Mouse (Mus musculus) T-helper 17 cell (primary cell): ENCODE results near the gene H2-Eb1.

ENCODE experiments used
- in situ Hi-C, 2 experiments: fragments of 300-600 bp; cut with MboI, MseI; formaldehyde crosslinking; loops; 1 replicate in 1 of 2; 2 replicates in 1 of 2; pipeline ENCODE4 v1.15.1; 2025; ENCODE audit warnings: high pct_unique_total_duplicates in 2 of 2

Gene H2-Eb1

DNA sequence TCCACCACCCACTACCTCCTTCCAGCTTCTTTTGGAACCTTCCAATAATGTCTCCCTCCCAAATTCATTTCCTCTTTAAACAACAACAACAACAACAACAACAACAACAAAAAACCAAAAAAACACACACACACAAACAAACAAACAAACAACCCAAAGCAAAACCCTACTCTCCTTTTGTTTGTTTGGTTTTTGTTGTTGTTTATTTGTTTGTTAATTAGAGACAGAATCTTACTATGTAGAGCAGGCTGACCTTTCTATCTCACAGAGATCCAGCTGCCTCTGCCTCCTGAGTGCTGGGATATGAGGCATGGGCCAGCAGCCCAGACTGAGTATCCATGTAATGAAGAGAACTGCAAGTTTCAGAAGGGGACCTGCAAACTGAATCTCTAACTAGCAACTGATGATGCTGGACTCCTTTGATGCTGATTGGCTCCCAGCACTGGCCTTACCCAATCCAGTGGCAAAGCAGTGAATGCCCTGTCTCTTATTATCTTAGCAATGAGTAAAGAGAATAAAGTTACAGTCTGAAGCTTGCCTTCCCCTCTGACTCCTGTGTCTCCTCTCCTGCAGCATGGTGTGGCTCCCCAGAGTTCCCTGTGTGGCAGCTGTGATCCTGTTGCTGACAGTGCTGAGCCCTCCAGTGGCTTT, at the start of gene H2-Eb1:
Gene H2-Eb1 (plus strand): TSS at position 488 of the 651 bp plus-strand sequence.
- in situ Hi-C loops: no loop called here

DNA sequence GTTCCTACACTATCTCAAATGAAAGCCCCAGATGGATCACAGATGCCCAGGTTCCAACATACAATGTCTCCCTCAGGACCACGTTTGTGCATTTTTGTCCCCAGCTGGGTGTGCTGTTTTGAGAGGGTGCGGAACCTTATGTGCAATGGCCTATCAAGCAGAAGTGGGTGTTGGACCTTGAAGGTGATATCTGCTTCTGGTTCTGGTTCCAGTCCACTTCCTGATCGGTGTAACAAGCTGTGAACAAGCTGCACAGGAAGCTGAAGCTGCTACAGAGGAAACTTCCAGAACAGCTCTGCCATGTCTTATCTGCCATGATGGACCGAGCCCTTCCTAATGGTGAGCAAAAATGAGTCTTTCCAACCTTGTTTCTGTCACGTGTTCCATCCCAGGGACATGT, 49.2 kb upstream of the H2-Eb1 start:
- in situ Hi-C loops: no loop called here

DNA sequence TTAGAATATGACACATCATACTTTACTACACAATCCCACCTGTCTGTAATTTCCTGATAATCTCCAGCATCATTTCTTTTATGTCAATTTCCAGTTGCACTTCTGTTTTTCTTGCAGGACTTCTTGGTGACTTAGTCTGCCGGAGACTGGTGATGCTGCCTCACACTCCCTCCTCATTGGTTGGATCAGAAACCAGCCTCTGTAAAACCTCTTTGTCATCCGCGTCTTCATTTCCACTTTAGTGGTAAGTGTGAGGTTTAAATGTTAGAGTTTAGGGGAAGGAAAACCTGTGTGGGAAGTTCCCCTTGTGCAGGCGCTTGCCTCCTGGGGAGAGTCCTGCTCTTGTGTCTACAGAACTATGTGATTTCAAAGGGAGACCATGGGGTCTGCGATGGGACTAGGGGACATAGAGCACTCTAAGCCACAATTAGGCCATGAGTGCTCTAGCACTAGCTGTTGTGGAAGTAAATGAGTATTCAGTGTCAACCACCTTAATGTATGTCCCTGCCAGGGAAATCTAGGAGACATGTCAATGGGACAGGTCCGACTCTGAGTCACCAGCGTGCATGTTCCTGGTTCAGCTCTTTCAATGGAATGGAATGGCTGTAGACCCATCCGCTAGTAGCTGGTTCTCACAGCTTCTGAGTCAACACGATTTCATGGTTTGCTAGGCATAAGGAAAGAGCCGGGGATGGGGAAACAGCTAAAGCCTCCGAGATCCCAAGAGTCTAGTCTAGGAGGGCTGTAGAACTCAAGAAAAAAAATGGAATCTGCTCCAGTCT, 47.9 kb upstream of the H2-Eb1 start, which contains the start of gene H2-Ab1:
Gene H2-Ab1 (plus strand): TSS at position 96 of the 782 bp plus-strand sequence.
- in situ Hi-C loops: no loop called here

DNA sequence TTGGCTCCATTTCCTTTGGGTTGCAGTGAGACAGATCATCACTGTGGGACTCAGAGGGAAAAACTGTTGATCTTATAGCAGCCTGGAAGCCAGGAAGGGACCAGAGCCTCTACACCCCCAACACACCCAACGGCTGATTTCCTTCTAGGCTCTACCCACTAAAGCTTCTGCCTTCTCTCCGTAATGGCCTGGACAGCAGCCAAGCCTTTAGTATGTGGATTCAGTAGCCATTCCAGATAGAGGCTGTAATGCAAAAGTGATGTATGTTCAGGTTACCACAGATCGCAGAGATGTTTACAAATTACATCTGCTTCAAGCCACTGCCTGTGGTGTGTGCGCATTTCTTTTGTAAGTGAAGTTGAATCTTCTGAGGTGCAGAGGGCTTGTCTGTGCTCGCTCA, 45.1 kb upstream of the H2-Eb1 start:
- in situ Hi-C loops: no loop called here

DNA sequence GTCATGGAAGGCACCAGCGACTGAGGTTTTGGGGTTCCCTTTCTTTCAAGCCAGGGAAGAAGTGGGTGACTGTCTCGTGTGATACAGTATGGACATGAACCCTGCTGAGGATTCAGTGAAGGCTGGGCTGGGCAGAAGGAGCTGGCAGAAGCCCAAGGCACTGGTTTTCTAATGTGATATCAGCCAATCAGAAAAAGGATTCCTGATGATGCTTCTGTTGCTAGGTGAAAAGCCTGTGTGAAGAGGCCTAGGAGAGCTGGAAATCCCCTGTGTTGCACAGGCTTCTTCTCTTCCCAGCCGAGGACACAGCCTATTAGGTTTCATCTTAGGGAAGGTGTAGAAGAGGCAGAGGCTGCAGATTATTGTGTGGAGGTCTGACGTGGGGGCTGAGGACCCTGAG, 44.2 kb upstream of the H2-Eb1 start:
- in situ Hi-C loops: no loop called here

DNA sequence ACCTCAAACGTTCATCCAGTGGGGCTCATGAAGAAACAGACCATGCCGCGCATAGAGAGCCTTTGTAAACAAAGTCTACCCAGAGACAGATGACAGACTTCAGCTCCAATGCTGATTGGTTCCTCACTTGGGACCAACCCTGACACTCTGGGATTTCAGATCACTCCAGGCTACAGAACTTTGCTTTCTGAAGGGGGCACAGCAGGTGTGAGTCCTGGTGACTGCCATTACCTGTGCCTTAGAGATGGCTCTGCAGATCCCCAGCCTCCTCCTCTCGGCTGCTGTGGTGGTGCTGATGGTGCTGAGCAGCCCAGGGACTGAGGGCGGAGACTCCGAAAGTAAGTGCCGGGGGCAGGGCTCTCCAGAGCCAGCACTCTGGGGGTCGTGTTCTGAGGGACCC, 42.6 kb upstream of the H2-Eb1 start:
- in situ Hi-C loops: no loop called here

DNA sequence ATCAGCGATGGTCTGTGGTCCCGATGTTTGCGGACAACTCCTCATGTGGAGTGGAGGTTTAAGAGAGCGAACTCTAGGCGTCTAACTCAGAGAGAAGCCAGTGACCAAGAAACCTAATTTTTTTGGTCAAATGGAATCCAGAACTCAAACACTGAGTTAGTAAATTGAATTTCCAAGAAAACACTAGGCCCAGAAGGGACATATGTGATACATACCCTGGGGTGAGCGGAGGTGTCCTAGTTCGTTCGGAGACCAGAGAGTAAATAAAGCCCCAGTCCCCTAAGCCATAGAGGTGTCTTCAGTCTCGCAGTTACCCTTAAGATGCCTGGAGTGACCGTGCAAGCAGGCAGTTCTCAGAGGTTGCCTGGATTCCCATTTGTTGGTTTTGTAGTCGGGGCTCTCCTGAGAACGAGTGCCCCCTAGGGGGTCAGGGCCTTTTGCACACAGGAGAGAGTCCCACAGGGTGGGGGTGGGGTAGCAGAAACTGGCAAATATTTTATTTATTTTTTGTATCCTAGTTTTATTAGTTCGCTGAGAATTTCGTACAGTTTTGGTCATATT, 41.8 kb upstream of the H2-Eb1 start:
- in situ Hi-C loops: no loop called here

DNA sequence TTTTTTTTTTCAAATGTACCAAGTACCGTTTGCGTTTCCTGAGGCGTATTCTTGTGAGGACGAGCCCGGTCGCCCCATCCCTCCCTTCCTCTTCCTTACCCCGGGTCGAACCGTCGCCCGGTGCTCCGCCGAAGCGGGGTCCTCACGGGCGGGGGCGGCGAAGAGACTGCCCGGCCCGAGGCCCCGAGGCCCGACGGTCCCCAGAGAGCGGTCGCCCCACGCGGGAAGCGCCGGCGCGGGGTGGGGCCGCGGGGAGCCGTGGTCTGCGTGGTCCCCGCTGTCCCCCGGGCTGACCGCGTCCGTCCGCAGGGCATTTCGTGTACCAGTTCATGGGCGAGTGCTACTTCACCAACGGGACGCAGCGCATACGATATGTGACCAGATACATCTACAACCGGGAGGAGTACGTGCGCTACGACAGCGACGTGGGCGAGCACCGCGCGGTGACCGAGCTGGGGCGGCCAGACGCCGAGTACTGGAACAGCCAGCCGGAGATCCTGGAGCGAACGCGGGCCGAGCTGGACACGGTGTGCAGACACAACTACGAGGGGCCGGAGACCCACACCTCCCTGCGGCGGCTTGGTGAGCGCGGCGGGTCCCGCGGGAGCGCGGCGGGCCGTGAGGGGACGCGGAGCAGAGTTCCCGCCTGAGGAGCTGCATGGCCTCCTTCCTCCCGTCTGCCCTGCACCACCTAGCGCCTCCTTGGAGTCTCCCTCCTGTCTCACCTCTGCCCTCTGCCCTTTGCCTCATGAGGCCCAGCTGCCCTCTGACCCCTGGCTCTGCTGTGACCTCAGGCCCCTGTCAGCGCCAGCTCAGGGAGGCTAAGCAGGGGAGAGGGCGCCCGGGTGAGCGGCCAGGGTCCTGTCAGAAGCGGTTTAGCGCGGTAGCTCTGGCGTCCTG, 41.0 kb upstream of the H2-Eb1 start:
- in situ Hi-C loops: no loop called here

DNA sequence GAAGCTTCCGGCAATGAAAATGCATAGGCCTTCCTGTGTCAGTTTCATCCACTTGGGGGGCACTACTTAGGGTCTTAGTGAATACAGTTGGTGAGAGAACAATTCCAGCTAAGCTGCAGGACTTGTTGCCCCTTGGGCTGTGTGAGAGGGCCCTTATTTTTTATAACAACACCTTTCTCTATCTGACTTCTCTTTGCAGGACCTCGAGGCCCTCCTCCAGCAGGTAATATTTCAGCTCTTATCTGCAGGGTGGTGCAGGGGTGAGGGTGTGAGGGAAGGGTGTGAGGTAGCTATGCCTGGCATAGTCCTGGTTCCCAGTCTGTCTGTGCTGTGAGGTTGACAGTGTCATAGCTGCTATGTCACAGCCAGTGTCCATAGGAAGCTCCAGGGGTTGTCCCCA, 37.4 kb upstream of the H2-Eb1 start:
- in situ Hi-C loops: no loop called here

DNA sequence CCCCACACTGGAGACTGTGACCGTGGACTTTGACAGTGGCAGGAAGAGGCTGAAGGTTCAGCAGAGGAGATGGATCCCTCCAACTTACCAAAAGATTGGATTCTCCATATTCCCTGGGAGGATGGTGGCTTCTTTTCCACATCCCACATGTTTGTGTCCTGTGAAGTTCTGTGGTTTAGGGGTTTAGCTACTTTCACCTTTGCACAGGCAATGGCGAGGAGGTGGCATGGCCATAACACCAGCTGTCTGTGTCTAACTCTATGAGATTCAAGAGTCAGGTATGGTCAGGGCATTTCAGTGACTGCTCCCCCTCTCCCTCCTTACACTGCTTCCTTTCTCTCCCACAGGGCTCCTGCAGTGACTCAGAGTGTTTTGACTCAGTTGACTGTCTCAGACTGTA, 36.9 kb upstream of the H2-Eb1 start:
- in situ Hi-C loops: no loop called here

DNA sequence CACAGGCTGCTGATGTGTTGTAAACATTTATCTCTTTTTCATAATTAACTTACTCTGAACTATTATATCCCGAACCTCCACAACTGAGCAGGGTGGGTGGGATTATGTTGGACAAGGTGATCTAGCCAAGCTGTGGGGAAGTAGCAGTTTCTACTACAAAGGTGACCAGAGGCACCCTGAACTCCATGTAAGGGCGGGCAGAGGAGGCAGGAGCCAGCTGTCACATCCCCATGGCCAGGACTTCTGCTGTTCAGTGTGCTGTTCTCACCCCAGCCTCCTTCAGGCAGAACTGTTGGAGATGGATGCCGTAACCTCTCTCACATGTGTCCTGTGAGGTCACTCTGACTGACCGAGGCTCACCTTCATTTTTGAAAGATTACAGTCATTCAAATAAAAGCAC, 35.9 kb upstream of the H2-Eb1 start:
- in situ Hi-C loops: no loop called here

DNA sequence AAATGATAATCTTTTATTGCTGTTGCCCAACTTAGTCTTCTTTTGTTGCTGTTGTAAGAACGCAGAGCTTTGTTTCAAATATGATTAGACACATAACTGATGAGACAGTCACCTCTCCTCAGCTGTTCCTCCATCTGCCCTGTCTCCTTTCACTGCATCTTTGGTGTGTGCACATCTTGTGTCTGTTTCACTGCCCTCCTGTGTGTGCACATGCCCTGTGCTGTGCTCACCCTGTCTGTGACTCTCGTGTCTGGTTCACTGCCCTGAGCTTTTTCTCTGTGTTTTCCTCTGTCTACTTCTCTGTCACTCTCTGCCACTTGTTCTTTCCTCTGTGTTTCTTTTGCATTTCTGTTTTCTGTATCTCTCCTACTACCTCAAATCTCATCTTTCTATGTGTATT, 35.4 kb upstream of the H2-Eb1 start:
- in situ Hi-C loops: no loop called here

DNA sequence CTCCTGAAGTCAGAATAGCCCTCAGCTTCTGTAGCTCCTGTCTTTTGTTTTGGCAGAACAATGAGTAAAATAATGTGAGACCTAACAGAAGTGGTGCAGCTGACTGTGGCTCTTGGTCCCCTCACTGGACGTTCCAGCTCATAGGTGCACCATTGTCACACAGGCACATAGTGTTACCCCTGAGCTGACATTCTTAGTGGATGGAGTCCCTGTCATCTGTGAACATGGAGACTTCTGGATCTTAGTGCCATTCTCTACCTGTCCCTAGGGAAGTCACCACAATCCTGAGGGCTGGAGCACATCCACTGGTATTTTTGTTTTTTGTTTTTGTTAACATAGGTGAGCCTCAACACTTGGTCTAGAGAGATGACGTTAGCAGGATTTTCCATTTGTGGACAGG, 34.7 kb upstream of the H2-Eb1 start:
- in situ Hi-C loops: no loop called here

DNA sequence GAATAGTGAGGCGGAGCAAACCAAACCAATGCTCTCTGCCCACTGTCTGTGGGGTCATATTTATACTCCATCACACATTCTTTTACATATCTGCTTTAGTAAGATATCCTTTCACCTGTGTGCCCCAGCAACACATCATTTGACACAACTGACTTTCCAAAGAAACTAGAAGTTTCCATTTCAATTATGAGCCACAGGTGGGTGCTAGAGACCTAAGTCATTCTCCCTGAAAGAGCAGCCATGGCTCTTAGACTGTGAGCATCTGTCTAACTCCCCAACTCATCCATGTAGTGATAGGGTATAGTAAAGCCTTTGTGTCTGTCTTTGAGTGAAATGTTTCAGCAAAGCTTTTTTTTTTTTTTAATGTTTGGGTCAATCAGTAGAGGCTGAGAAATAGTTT, 33.6 kb upstream of the H2-Eb1 start:
- in situ Hi-C loops: no loop called here

DNA sequence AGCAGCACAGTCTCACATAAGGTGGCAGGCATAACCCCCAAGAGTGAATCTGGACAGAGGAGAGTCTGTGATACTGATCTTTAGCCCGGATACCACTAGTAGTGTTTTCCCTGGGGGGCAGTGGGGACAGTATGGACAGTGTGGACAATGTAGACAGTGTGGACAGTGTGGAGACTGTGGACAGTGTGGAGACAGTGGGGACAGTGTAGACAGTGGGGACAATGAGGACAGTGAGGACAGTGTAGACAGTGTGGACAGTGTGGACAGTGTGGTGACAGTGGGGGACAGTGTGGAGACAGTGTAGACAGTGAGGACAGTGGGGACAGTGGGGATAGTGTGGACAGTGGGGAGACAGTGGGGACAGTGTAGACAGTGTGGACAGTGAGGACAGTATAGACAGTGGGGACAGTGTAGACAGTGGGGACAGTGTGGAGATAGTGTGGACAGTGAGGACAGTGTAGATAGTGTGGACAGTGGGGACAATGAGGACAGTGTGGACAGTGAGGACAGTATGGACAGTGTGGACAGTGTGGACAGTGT, 25.1 kb upstream of the H2-Eb1 start:
- in situ Hi-C loops: loop anchor here in 1 of 2 experiments (5.0 kb wide), 1 partner anchor 42 kb away; no protein-coding TSS in a partner anchor

DNA sequence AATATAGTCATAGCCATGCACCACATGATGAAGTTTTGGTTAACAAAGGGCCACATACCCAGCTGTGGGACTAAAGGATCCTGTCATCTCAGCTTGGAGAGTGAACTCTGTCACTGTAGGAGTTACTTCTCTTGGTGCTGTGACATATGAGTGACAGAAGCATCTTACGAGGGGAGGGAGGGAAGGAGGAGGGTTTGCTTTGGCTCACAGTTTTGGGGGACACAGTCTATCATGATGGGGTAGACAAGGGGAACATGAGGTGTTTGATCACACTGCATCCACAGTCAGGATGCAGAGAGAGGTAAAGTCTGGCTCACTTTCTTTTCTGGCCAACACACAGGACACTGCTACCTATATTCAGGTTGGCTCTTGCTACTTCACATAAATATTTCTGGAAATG, 23.8 kb upstream of the H2-Eb1 start:
- in situ Hi-C loops: loop anchor here in 1 of 2 experiments (5.0 kb wide), 1 partner anchor 40 kb away; no protein-coding TSS in a partner anchor

DNA sequence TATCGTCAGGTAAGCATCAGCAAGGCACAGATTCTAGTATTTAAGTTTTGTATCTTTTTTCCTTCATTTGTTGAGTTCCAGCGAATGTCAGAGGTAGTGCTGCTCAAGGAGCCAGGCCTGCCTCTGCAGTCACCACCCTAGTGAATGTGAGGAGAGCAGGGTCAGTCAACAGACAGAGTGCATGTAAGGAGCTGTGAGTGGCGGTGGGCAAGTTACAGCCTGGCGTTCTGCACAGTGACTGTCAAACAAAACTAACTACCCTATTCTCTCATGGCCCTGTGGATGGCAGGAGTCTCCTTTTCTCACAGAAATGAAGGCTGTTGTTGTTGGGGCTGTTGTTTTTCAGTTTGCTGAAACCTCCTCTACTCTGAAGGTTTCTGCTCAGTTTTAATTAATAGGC, 20.3 kb upstream of the H2-Eb1 start:
- in situ Hi-C loops: no loop called here

DNA sequence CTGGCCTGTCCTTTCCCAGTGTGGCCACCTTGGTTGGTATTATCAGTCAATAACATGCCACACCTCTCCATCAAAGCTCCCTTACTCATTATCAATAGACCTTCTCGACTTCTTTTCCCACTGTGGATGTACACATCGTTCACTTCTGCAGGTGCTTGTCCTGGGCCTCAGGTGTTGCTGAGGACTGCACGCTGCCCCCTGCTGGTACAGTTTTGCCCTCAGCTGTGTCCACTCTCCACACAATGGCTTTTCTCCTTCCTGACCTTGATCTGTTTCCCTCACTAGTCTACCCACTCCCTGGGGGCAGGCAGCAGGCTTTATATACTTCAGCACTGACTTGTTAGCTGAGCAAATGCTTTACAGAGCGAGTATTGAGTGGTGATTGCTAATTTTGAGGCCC, 19.8 kb upstream of the H2-Eb1 start:
- in situ Hi-C loops: no loop called here

DNA sequence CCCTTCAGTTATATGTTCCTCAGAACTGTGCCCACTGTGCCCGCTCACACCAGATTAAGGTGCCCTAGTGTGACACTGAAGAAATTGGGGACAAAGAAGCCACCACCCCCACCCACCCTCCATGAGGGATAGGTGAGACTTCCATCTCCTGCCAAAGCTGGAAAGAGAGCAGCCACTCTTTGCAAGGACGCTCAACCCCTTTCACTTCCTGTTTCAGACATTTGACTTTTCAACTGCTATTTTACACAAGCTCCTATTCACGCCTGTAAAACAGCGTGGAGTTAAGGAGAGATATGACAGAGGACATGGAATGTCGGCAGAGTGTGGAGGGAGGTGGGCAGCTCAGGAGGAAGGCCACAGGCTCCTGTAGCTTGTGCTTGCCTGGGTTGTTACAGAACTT, 19.2 kb upstream of the H2-Eb1 start:
- in situ Hi-C loops: no loop called here

DNA sequence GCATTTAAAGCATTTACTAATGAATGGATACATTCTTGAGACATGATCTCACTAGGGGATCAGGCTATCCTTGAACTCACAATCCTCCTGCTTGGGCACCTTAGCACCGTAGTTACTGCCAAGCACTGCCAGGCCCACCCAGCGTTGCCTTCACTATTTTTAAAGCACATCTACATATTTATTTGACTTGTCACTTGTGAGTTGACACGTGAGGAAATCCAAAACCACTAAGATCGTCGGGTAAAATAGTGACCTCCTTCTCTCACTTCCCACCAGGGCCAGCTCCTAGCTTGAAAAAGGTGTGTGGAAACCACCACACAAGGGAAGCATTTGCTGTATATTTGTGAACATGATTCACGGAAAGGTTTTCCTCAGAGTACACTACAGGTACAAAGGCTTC, 18.7 kb upstream of the H2-Eb1 start:
- in situ Hi-C loops: no loop called here

DNA sequence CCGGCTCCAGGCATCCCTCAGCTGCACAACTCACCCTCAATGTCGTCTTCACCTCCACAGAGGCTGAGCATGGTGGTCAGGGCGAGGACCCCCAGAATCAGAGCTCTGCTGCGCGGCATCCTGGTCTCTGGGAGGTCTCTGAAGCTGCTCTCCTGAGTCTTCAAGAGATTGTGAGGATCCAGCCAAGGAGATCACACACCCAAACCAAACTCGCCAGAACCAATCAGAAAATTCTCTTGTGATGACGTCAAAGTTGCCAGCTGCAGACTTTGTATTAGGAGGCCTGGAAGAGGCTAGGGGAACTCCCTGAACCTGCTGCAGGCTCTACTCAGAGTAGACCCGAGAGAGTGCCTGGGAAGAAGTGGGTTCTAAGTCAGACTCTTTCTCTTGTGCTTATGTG, 18.0 kb upstream of the H2-Eb1 start, which contains the start of gene H2-Aa:
Gene H2-Aa (minus strand): TSS at position 176 of the 400 bp plus-strand sequence.
- in situ Hi-C loops: no loop called here
